Mouse (Mus musculus): Measurements from ENCODE around the gene Mpped1. TPM values are rescaled to one million over a fixed set of nuclear protein-coding genes. Genes with fewer than 3 reads are reported as not detected.

Mpped1 gene
- polyA plus RNA-seq, 1 experiment from 2014 or later = 0.41 TPM

- Histone ChIP-seq H3K4me3 (no peak overlapping the region), H3K27me3 (replicated peaks) (peaks cover 27% of the 10 kb centered on the region), H3K9ac (no peak overlapping the region), H3K9me3 (no peaks in the 10 kb centered on the region), H3K27ac (replicated peaks) (no peak overlapping the region), H3K36me3 (no peaks in the 10 kb centered on the region), H3K4me2 (no peak overlapping the region), H3K4me1 (no peaks in the 10 kb centered on the region)
- 27% methylated on average over 8 of the region's 8 CpGs for WGBS
- ATAC-seq (ENCODE audit: extremely low read depth, insufficient number of reproducible peaks, low FRiP score, low TSS enrichment) = no peak
These were observed 67.3 kb downstream of the Mpped1 start for GRCm38 (mm10) chr15:83846592-83846991.

- ATAC-seq (ENCODE audit: extremely low read depth, insufficient number of reproducible peaks, low FRiP score, low TSS enrichment) = no peak
- Histone ChIP-seq H3K9ac (no peak overlapping the region), H3K27me3 (replicated peaks) (peaks cover 17% of the 10 kb centered on the region), H3K4me3 (no peak overlapping the region), H3K27ac (replicated peaks) (no peak overlapping the region), H3K4me2 (no peak overlapping the region), H3K36me3 (no peaks in the 10 kb centered on the region), H3K9me3 (no peaks in the 10 kb centered on the region), H3K4me1 (no peaks in the 10 kb centered on the region)
- 65% methylated on average over 4 of the region's 4 CpGs for WGBS
These were observed 68.2 kb downstream of the Mpped1 start for GRCm38 (mm10) chr15:83847512-83847911.

GRCm38 (mm10) chr15:83848193-83848592 is 68.9 kb downstream of the Mpped1 start:
- Histone ChIP-seq H3K9ac (no peak overlapping the region), H3K27me3 (replicated peaks) (peaks cover 12% of the 10 kb centered on the region), H3K27ac (replicated peaks) (no peak overlapping the region), H3K4me3 (no peak overlapping the region), H3K4me1 (no peaks in the 10 kb centered on the region), H3K36me3 (no peaks in the 10 kb centered on the region), H3K9me3 (no peaks in the 10 kb centered on the region), H3K4me2 (no peak overlapping the region)
- 70% methylated on average over 9 of the region's 9 CpGs for WGBS
- ATAC-seq (ENCODE audit: extremely low read depth, insufficient number of reproducible peaks, low FRiP score, low TSS enrichment) = no peak

- Histone ChIP-seq H3K27me3 (replicated peaks) (peaks cover 14% of the 10 kb centered on the region; the same call in 1 of the 2 replicates), H3K4me2 (no peak overlapping the region), H3K36me3 (no peaks in the 10 kb centered on the region), H3K9ac (no peak overlapping the region), H3K4me1 (no peaks in the 10 kb centered on the region), H3K9me3 (no peaks in the 10 kb centered on the region), H3K27ac (replicated peaks) (no peak overlapping the region), H3K4me3 (no peak overlapping the region)
- ATAC-seq (ENCODE audit: extremely low read depth, insufficient number of reproducible peaks, low FRiP score, low TSS enrichment) = no peak
- 52% methylated on average over 5 of the region's 5 CpGs for WGBS
These were observed 74.1 kb downstream of the Mpped1 start for GRCm38 (mm10) chr15:83853400-83853811.

GRCm38 (mm10) chr15:83857129-83857528 is 77.9 kb downstream of the Mpped1 start:
- no peak overlapping the region for H3K4me3 ChIP-seq
- H3K36me3 ChIP-seq = no peaks in the 10 kb centered on the region
- ATAC-seq (ENCODE audit: extremely low read depth, insufficient number of reproducible peaks, low FRiP score, low TSS enrichment) = no peak
- H3K4me1 ChIP-seq = no peaks in the 10 kb centered on the region
- no peak overlapping the region for H3K4me2 ChIP-seq
- no peak overlapping the region for H3K27ac ChIP-seq (replicated peaks)
- H3K27me3 ChIP-seq (replicated peaks) = peaks cover 14% of the 10 kb centered on the region; the same call in 1 of the 2 replicates
- WGBS = 17% methylated on average over 8 of the region's 8 CpGs
- no peak overlapping the region for H3K9ac ChIP-seq
- no peaks in the 10 kb centered on the region for H3K9me3 ChIP-seq

GRCm38 (mm10) chr15:83865626-83866025 is 86.4 kb downstream of the Mpped1 start:
- Histone ChIP-seq H3K9me3 (no peaks in the 10 kb centered on the region), H3K27me3 (replicated peaks) (peaks cover 21% of the 10 kb centered on the region), H3K4me3 (no peak overlapping the region), H3K4me2 (no peak overlapping the region), H3K4me1 (no peaks in the 10 kb centered on the region), H3K36me3 (no peaks in the 10 kb centered on the region), H3K9ac (no peak overlapping the region), H3K27ac (replicated peaks) (no peak overlapping the region)
- WGBS = 72% methylated on average over 5 of the region's 5 CpGs
- no peak for ATAC-seq (ENCODE audit: extremely low read depth, insufficient number of reproducible peaks, low FRiP score, low TSS enrichment)

- H3K4me1 ChIP-seq = no peaks in the 10 kb centered on the region
- H3K4me2 ChIP-seq = peak overlapping the region; percentile 28; the same call in 1 of the 2 replicates
- H3K9ac ChIP-seq = no peak overlapping the region
- peaks cover 37% of the 10 kb centered on the region for H3K27me3 ChIP-seq (replicated peaks)
- no peak overlapping the region for H3K27ac ChIP-seq (replicated peaks)
- peaks cover 12% of the 10 kb centered on the region; the same call in 1 of the 2 replicates for H3K9me3 ChIP-seq
- ATAC-seq (ENCODE audit: extremely low read depth, insufficient number of reproducible peaks, low FRiP score, low TSS enrichment) = no peak
- H3K4me3 ChIP-seq = no peak overlapping the region
- no peaks in the 10 kb centered on the region for H3K36me3 ChIP-seq
- 4% methylated on average over 17 of the region's 17 CpGs for WGBS
These were observed 91.7 kb downstream of the Mpped1 start for GRCm38 (mm10) chr15:83870936-83871335.

GRCm38 (mm10) chr15:83877155-83877866 is 98.0 kb downstream of the Mpped1 start:
- no peak overlapping the region for H3K4me3 ChIP-seq
- H3K4me1 ChIP-seq = no peaks in the 10 kb centered on the region
- no peaks in the 10 kb centered on the region for H3K36me3 ChIP-seq
- H3K9me3 ChIP-seq = peaks cover 12% of the 10 kb centered on the region; the same call in 1 of the 2 replicates
- no peak overlapping the region for H3K4me2 ChIP-seq
- no peak for ATAC-seq (ENCODE audit: extremely low read depth, insufficient number of reproducible peaks, low FRiP score, low TSS enrichment)
- H3K9ac ChIP-seq = no peak overlapping the region
- peaks cover 11% of the 10 kb centered on the region; the same call in 1 of the 2 replicates for H3K27me3 ChIP-seq (replicated peaks)
- no peak overlapping the region for H3K27ac ChIP-seq (replicated peaks)
- WGBS = 46% methylated on average over 11 of the region's 11 CpGs

GRCm38 (mm10) chr15:83877898-83878297 is 98.6 kb downstream of the Mpped1 start:
- Histone ChIP-seq H3K4me3 (no peak overlapping the region), H3K9me3 (peaks cover 12% of the 10 kb centered on the region; the same call in 1 of the 2 replicates), H3K27ac (replicated peaks) (no peak overlapping the region), H3K36me3 (no peaks in the 10 kb centered on the region), H3K4me1 (no peaks in the 10 kb centered on the region), H3K4me2 (no peak overlapping the region), H3K9ac (no peak overlapping the region), H3K27me3 (replicated peaks) (peaks cover 11% of the 10 kb centered on the region; the same call in 1 of the 2 replicates)
- ATAC-seq (ENCODE audit: extremely low read depth, insufficient number of reproducible peaks, low FRiP score, low TSS enrichment) = no peak
- 70% methylated on average over 2 of the region's 2 CpGs for WGBS

- H3K36me3 ChIP-seq = no peaks in the 10 kb centered on the region
- H3K4me1 ChIP-seq = no peaks in the 10 kb centered on the region
- 16% methylated on average over 5 of the region's 5 CpGs for whole genome bisulfite sequencing
- peaks cover 11% of the 10 kb centered on the region; the same call in 1 of the 2 replicates for H3K27me3 ChIP-seq (replicated peaks)
- H3K4me3 ChIP-seq = no peak overlapping the region
- peaks cover 11% of the 10 kb centered on the region; the same call in 1 of the 2 replicates for H3K9me3 ChIP-seq
- no peak overlapping the region for H3K9ac ChIP-seq
- H3K27ac ChIP-seq (replicated peaks) = no peak overlapping the region
- no peak for ATAC-seq (ENCODE audit: extremely low read depth, insufficient number of reproducible peaks, low FRiP score, low TSS enrichment)
- H3K4me2 ChIP-seq = no peak overlapping the region
These were observed 100.6 kb downstream of the Mpped1 start for GRCm38 (mm10) chr15:83879845-83880244.

- no peak overlapping the region for H3K27ac ChIP-seq (replicated peaks)
- 81% methylated on average over 8 of the region's 8 CpGs for WGBS
- H3K9ac ChIP-seq = no peak overlapping the region
- H3K4me2 ChIP-seq = no peak overlapping the region
- H3K9me3 ChIP-seq = no peaks in the 10 kb centered on the region
- no peaks in the 10 kb centered on the region for H3K36me3 ChIP-seq
- ATAC-seq (ENCODE audit: extremely low read depth, insufficient number of reproducible peaks, low FRiP score, low TSS enrichment) = no peak
- no peaks in the 10 kb centered on the region for H3K4me1 ChIP-seq
- H3K27me3 ChIP-seq (replicated peaks) = peaks cover 9% of the 10 kb centered on the region; the same call in 1 of the 2 replicates
- H3K4me3 ChIP-seq = no peak overlapping the region
These were observed 104.6 kb downstream of the Mpped1 start for GRCm38 (mm10) chr15:83883821-83884220.

- no peaks in the 10 kb centered on the region for H3K36me3 ChIP-seq
- no peaks in the 10 kb centered on the region for H3K4me1 ChIP-seq
- H3K9ac ChIP-seq = no peak overlapping the region
- H3K27me3 ChIP-seq (replicated peaks) = peaks cover 9% of the 10 kb centered on the region; the same call in 1 of the 2 replicates
- H3K4me3 ChIP-seq = no peak overlapping the region
- H3K9me3 ChIP-seq = no peaks in the 10 kb centered on the region
- no peak overlapping the region for H3K27ac ChIP-seq (replicated peaks)
- H3K4me2 ChIP-seq = no peak overlapping the region
- no peak for ATAC-seq (ENCODE audit: extremely low read depth, insufficient number of reproducible peaks, low FRiP score, low TSS enrichment)
- WGBS = 76% methylated on average over 9 of the region's 9 CpGs
These were observed 105.0 kb downstream of the Mpped1 start for GRCm38 (mm10) chr15:83884291-83884690.

All from heart, embryonic 13.5 days (tissue).